Comparison of ENCODE assay signal across 7 mouse cellular contexts in the genomic region with DNA sequence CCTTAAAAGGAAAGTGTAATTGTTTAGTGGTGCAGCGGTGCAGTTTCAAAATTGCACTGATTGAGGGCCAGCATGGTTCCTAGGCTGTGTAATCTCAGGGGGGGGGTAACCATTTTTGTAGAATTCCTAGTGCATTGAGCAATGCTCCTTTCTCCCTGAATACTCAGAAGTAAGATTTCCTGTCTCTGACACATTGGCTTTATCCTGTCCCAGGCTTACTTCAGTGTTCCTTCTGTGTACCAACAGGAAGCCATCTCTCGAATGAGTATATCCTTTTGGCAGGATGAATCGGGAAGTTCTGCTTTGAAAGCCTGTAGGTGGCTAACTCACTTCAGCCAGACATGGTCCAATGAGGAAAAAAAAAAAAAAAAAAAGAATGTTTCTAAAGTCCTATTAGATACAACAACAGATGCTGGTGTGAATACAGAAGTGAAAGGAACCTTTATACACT. TPM values are rescaled to one million over a fixed set of nuclear protein-coding genes. Genes with fewer than 3 reads are reported as not detected.
DNase-seq lines count a peak whose midpoint lies in the region; ATAC-seq lines count a peak whose summit lies in the region.
"Not testable (repeated sequence)": the region's sequence is repeated elsewhere in the genome, so short reads cannot be mapped to it uniquely, and the experiment has no call there.

No protein-coding gene starts in this region.

- not testable (repeated sequence) for H3K27me3 ChIP-seq in lung, embryonic 16.5 days (ENCODE audit: control insufficient read depth, insufficient read depth, low read depth, low read length)

- WGBS in lung, embryonic 16.5 days = 60% methylated on average over 3 of the region's 3 CpGs

- H3K36me3 ChIP-seq in lung, embryonic 16.5 days (ENCODE audit: control insufficient read depth, insufficient read depth, low read length) = peaks cover 20% of the 10 kb centered on the region; the same call in 1 of the 2 replicates

- ATAC-seq in lung, embryonic 16.5 days (ENCODE audit: low read depth) = peak; percentile 15; the same call in 1 of the 2 replicates

- intact Hi-C loops in heart, postnatal 14 days (cut with DNase I) = not testable (repeated sequence)

- peak; percentile 23 for DNase-seq in adrenal gland, adult 8-10 months
- peak; percentile 5 for DNase-seq in embryo, embryonic 9.5 days (ENCODE audit: extremely low spot score)
- DNase-seq in gastrocnemius, postnatal 4 days (ENCODE audit: low spot score in 2 of 2) = peak; percentile 20 to 24
- peak; percentile 13 to 32 for DNase-seq in heart, postnatal 14 days
- peak; percentile 55 for DNase-seq in layer of hippocampus, adult 9-11 months
- DNase-seq in right cerebral cortex, adult 2 months (ENCODE audit: low spot score in 2 of 2) = peak; percentile 10 to 30

- not testable (repeated sequence) for H3K27ac ChIP-seq in lung, embryonic 16.5 days (ENCODE audit: low read length)

- H3K9me3 ChIP-seq in lung, embryonic 16.5 days (ENCODE audit: control insufficient read depth, low read length) = not testable (repeated sequence)

- not testable (repeated sequence) for H3K9ac ChIP-seq in lung, embryonic 16.5 days (ENCODE audit: low read length)

- H3K4me2 ChIP-seq in lung, embryonic 16.5 days (ENCODE audit: low read depth, low read length) = not testable (repeated sequence)

- H3K4me1 ChIP-seq in lung, embryonic 16.5 days (replicated peaks; ENCODE audit: control insufficient read depth, insufficient read depth, low read length) = not testable (repeated sequence)

- H3K4me3 ChIP-seq in lung, embryonic 16.5 days (ENCODE audit: low read length) = not testable (repeated sequence)

RNA-seq across cellular contexts. Expression of a gene that starts 33.8 kb away (rescaled TPM):
- 100 to 1,000 TPM; 122 to 338 (median 214) TPM for total RNA-seq in adrenal gland, adult 8-10 months (2022)
- 100 to 1,000 TPM in 1 of 2 experiments, 10 to 100 TPM in 1; 93.0 to 116 TPM for total RNA-seq in gastrocnemius, postnatal 4 days (2021)
- total RNA-seq in heart, postnatal 14 days (2021) = 10 to 100 TPM; 38.7 to 77.5 TPM
- polyA plus RNA-seq in lung, embryonic 16.5 days (2015; fragmentation: Nextera tagmentation; extraction: Ambion mirVana) = 126 and 202 TPM in 2 replicates

Comparison
In these comparisons a context has a peak if more than half of its experiments do, and no peak if none do; other contexts are left out.
1. DNase-seq: peak in every context shown above with its lines; median percentile 55 in layer of hippocampus, adult 9-11 months; 23 in adrenal gland, adult 8-10 months; 22 in heart, postnatal 14 days; 22 in gastrocnemius, postnatal 4 days; 20 in right cerebral cortex, adult 2 months; 5 in embryo, embryonic 9.5 days.